Mouse (Mus musculus): Measurements from ENCODE around the gene Gsk3a.

DNA sequence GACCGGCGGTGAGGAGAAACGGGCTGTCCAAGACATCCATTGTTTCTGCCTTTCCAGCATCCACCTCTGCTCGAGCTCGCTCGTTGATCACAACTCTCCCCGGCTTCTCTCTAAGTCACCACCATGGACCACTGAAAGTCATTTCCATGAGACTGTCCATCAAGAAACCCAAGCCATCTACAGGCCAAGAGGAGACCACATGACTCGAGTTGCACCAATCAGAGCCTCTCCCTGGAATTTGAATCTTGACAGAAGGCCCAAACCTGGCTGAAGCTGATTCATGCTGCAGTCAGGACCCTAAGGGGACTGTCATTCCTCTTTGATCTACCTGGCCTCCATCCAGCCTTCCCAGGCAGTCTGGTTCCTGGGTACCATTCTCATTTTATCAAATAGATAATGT, 45.5 kb downstream of the Gsk3a start:
- no peak for TF ChIP-seq CTCF (IDR thresholded peaks at IDR 0.05)
- no peak for TF ChIP-seq EP300 (IDR thresholded peaks at IDR 0.05)
